Mouse (Mus musculus): ENCODE data around the gene Gpr62. TPM values are rescaled to one million over a fixed set of nuclear protein-coding genes. Genes with fewer than 3 reads are reported as not detected.

Gpr62 gene
- total RNA-seq, 2 experiments from 2014 or later = 0.19 to 0.52 TPM

- no peak for DNase-seq
These were observed 10.7 kb downstream of the Gpr62 start for GRCm38 (mm10) chr9:106454888-106455681.

GRCm38 (mm10) chr9:106454071-106454761 is 11.5 kb downstream of the Gpr62 start:
- no peak for DNase-seq

GRCm38 (mm10) chr9:106453271-106454070 is 12.3 kb downstream of the Gpr62 start, which contains the start of gene Pcbp4:
Pcbp4 (plus strand) TSS chr9:106453291.
- DNase-seq = peak; percentile 63

- no peak for DNase-seq
These were observed 12.9 kb downstream of the Gpr62 start for GRCm38 (mm10) chr9:106452821-106453220.

- DNase-seq = no peak
These were observed 13.4 kb downstream of the Gpr62 start for GRCm38 (mm10) chr9:106452351-106452750.

- DNase-seq = no peak
These were observed 13.8 kb downstream of the Gpr62 start for GRCm38 (mm10) chr9:106451899-106452298.

GRCm38 (mm10) chr9:106451298-106451697 is 14.4 kb downstream of the Gpr62 start:
- no peak for DNase-seq

- DNase-seq = peak; percentile 58
These were observed 15.1 kb downstream of the Gpr62 start for GRCm38 (mm10) chr9:106450661-106451060.

GRCm38 (mm10) chr9:106449947-106450346 is 15.8 kb downstream of the Gpr62 start:
- no peak for DNase-seq

- peak; percentile 82 for DNase-seq
These were observed 17.2 kb downstream of the Gpr62 start for GRCm38 (mm10) chr9:106448498-106449031.

GRCm38 (mm10) chr9:106447951-106448350 is 17.8 kb downstream of the Gpr62 start:
- DNase-seq = no peak

GRCm38 (mm10) chr9:106447348-106447747 is 18.4 kb downstream of the Gpr62 start, which contains the start of the genes Abhd14b and Abhd14a:
Abhd14b (plus strand) TSS chr9:106447459.
Abhd14a (minus strand) TSS chr9:106447678.
- DNase-seq = peak; percentile 93

- no peak for DNase-seq
These were observed 20.9 kb downstream of the Gpr62 start for GRCm38 (mm10) chr9:106444836-106445235.

GRCm38 (mm10) chr9:106442680-106443079 is 23.1 kb downstream of the Gpr62 start:
- DNase-seq = no peak

- DNase-seq = no peak
These were observed 29.2 kb downstream of the Gpr62 start for GRCm38 (mm10) chr9:106436566-106436965.

- no peak for DNase-seq
These were observed 32.3 kb downstream of the Gpr62 start for GRCm38 (mm10) chr9:106433389-106433788.

- no peak for DNase-seq
These were observed 35.8 kb downstream of the Gpr62 start for GRCm38 (mm10) chr9:106430015-106430264.

GRCm38 (mm10) chr9:106429221-106430014 is 36.3 kb downstream of the Gpr62 start, which contains the start of gene Rpl29:
Rpl29 (plus strand) TSS chr9:106429454.
- peak; percentile 93 for DNase-seq

- DNase-seq = no peak
These were observed 37.0 kb downstream of the Gpr62 start for GRCm38 (mm10) chr9:106428719-106429220.

- DNase-seq = peak; percentile 83
These were observed 43.9 kb downstream of the Gpr62 start for GRCm38 (mm10) chr9:106421865-106422160.

GRCm38 (mm10) chr9:106421033-106421864 is 44.5 kb downstream of the Gpr62 start:
- no peak for DNase-seq

Data from gastrocnemius, postnatal 10 days (tissue).